Mouse (Mus musculus) mammary gland, adult 2 months (tissue): ENCODE results near the gene Ezh1. TPM values are rescaled to one million over a fixed set of nuclear protein-coding genes. Genes with fewer than 3 reads are reported as not detected.

Experiments used
- polyA plus RNA-seq: library from polyadenylated mRNA; depleted of rRNA; stranded (reverse); fragments of >200 nt; gene quantifications from 2 replicates; pipeline ENCODE4 v1.2.3, GENCODE M21; 2012; ENCODE audit warnings: low replicate concordance; rRNA removed

Ezh1 gene
- polyA plus RNA-seq = 34.7 and 54.3 TPM in 2 replicates

GRCm38 (mm10) chr11:101226065-101226701 is at the start of gene Ezh1:
TSS of gene Ezh1 (minus strand) at chr11:101226463.

DNA sequence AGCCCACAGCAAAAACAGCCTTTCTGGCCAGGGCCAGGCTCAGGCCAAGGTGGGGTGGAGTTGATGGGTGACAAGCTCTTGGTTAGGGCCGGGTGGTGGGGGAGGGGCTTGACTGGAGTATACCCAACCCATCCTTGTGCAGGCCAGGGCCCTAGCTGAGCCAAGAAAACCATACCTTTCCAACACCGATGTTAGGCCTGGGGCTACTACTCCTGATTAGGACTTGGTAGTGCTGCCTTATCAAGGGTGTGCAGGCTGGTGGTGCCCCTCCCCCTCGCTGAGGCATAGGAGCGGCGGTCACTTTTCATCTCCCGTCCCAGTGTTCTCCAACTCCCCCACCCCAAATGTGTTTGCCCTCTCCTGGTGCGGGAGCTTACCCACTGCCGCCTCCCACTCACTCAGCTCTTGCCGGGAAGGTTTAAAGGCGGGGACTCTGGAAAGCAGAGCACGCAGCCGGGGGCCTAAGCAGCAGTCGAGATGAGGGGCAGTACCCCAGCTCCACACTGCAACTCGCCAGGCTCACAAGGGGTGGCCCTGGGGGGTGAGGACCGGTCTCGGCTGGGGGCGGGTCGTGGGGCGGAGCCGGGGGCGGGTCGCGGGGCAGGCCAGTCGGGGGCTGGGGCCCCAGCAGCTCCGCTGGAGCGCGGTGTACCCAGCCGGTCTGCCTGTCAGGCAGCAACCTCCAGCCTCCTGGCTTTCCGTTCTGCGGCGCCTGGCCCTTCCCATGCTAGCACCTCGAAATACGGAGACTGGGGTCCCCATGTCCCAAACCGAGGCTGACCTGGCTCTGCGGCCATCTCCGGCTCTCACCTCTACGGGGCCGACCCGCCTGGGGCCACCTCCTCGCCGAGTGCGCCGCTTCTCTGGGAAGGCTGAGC is 33.9 kb upstream of the Ezh1 start, which contains the start of gene Wnk4:
Wnk4 (plus strand) TSS at position 620 of the 878 bp plus-strand sequence.

DNA sequence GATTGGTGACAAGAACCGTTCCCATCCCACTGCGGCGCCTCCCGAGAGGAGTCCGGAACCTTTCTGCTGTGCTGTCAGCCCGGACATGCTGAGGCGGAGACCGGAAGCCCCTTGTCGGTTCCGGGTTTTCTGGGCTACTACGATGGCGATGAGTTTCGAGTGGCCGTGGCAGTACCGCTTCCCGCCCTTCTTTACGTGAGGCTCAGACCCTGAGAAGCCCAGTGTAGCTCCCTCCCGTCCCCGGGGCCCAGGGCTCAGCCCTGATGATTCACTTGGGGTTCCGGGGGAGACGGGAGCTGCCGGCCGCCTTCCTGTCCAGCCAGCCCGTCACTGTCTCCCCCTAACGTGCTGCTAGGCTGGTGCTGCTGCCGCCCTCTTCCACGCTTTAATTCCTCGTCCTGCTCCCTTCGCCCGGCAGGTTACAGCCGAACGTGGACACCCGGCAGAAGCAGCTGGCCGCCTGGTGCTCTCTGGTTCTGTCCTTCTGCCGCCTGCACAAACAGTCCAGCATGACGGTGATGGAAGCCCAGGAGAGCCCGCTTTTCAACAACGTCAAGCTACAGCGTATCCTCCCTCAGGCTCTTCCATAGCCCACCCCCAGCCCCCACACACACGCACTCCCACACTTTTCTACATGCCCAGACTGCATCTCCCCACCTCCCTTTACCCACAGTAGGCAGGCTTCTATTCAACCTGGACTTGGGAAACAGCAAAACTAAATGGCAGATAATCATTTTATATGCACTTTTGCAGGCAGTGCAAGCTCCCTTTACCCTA is 27.5 kb upstream of the Ezh1 start, which contains the start of gene Vps25:
Vps25 (plus strand) TSS at position 95 of the 777 bp plus-strand sequence.

DNA sequence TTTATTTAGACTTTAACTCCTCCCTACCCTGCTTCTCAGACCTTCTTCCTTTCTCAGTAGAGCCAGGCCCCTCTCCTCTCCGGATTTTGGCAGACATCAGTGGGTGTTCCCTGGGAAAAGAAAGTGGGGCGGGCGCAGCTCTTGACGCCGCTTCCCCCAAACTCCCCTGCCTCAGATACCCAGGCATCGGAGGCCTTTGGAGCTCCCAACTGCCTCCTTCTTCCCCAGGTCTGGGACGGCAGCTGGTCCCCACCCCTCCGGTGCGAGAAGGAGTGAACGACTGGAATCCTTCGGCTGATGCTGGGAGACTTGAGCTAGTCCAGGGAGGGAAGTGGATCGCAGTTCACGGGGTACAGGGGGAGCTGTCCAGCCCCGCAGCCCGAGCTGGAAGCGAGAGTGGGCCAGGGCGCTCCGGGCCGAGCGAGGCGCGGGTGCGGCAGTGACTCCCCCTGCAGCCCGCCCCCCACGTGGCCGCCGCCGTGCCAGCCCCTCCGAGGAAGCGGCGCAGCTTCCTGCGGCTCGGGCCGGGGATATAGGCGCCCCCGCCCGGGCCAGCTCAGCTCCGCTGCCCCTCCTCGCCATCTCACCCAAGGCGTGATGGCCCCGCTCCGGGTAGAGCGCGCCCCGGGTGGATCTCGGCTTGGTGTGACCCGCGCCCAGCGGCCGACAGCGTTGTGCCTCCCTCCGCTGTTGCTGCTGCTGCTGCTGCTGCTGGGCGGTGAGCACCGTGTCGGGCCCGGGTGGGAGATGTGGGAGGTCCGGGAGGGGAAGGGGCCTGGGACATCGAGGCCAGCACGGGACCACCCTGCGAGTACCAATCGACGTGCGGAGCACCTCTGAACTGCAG is 19.8 kb upstream of the Ezh1 start, which contains the start of gene Ramp2:
Ramp2 (plus strand) TSS at position 174 of the 847 bp plus-strand sequence.

DNA sequence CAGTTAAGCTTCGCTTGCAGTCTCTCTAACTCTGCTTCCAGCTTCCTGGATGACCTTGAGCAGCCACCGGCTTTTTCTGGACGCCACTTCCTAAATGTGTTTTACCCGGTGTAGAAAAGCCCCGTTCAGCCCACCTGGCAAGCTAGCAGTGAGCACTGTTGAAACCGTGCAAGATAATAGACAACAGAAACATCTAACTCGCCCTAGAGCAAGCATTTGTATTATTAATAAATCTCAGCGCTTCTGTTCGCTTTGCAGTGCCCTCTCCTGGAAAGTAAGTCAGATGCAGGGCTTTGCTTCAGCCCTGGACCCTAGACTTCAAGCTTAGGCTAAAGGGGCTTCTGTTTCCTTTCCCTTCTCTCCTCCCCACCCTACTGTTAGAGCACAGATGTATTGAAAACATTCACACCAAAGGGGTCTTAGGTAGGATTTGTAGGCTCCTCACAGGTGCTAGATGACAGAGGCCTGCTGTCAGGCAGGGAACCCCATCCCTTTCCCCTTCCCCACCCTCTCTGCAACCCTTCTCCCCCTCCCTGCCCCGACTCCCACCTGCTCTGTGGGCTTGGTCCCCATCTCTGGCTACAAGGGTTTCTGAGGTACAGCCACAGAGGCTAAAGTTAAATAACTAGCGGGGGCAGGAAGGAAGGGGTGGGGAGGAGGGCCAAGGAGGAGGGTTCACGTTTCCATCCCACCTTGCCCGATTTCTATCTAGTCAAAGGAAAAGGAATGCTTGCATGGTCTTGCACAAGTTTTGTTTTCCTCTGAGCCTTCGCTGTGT is 51.2 kb downstream of the Ezh1 start, which contains the start of gene Ccr10:
Ccr10 (minus strand) TSS at position 593 of the 778 bp plus-strand sequence.

GRCm38 (mm10) chr11:101170811-101171610 is 55.3 kb downstream of the Ezh1 start, which contains the start of gene Plekhh3:
TSS of gene Plekhh3 (minus strand) at chr11:101171351.

DNA sequence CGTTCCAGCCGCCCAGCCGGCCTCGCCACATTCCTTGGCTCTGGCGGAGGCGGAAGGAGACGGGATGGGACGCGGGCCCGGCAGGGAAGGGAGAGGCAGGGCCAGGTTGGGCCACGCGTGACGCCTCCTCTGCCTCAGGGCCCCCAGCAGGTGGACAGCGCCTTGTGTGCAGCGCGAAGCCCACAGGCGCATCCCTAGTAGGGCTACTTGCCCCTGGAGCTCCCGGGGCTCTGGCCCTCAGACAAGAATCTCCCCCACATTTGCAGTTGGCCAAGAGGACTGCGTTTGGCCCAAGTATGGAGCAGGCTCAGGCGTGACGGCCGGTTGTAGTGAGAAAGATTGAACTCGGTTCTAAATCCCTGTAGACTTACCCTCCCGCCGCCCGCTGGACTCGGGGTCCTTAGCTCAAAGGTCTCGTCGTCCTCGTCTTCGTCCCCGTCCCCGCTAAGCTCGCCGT is 55.9 kb downstream of the Ezh1 start, which contains the start of gene Cntnap1:
Cntnap1 (plus strand) TSS at position 170 of the 457 bp plus-strand sequence.

DNA sequence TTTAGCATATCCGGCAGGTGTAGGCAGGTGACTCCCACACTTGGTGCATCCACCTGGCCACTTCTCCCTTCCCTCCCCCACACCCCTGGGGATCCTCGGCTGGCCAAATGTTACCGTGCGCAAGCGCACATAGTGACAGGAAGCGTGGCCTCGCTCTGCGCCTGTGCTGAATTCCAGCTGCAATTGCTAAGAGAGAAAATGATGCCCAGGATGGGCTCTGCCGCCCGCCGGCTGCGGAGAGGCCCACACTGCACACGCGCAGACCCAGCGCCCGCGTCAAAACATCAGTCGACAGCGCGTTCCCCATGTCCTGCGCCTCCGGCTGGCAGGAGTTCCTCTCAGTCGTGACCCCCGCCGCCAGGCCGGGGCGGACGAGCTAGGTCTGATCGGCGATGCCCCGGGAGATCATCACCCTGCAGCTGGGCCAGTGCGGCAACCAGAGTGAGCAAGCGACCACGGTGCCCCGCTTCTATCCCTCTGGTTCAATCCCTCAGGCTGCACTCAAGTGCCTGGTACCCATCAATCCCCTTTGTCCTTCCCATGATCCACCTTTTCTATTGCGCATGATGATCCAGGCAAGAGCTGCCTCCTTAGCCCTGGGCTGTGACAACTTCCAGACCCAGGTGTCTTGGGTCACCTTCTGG is 70.4 kb downstream of the Ezh1 start, which contains the start of gene Tubg2:
Tubg2 (plus strand) TSS at position 180 of the 644 bp plus-strand sequence.

Other genes with a start within 250 kb of the Ezh1 start
- 68.6 and 77.8 TPM in 2 replicates for gene Atp6v0a1, start 217.0 kb downstream of the Ezh1 start, polyA plus RNA-seq
- gene Naglu, start 156.5 kb downstream of the Ezh1 start, polyA plus RNA-seq = 43.2 and 45.4 TPM in 2 replicates
- 0.24 and 0.94 TPM in 2 replicates for gene Hsd17b1, start 148.1 kb downstream of the Ezh1 start, polyA plus RNA-seq
- 92.0 and 118 TPM in 2 replicates for gene Coasy, start 143.9 kb downstream of the Ezh1 start, polyA plus RNA-seq
- 50.5 and 97.1 TPM in 2 replicates for gene Mlx, start 139.2 kb downstream of the Ezh1 start, polyA plus RNA-seq
- 0.43 and 0.62 TPM in 2 replicates for gene Psmc3ip, start 131.0 kb downstream of the Ezh1 start, polyA plus RNA-seq
- 81.8 and 115 TPM in 2 replicates for gene Retreg3, start 106.6 kb downstream of the Ezh1 start, polyA plus RNA-seq
- 8.4 and 17.4 TPM in 2 replicates for gene Tubg1, start 106.5 kb downstream of the Ezh1 start, polyA plus RNA-seq
- gene Tubg2, start 70.6 kb downstream of the Ezh1 start, polyA plus RNA-seq = 4.1 and 4.5 TPM in 2 replicates
- gene Cntnap1, start 55.9 kb downstream of the Ezh1 start, polyA plus RNA-seq = 12.3 and 13.5 TPM in 2 replicates
- 51.3 and 92.6 TPM in 2 replicates for gene Plekhh3, start 55.1 kb downstream of the Ezh1 start, polyA plus RNA-seq
- gene Ccr10, start 51.0 kb downstream of the Ezh1 start, polyA plus RNA-seq = 2.9 and 6.8 TPM in 2 replicates
- 138 and 195 TPM in 2 replicates for gene Ramp2, start 19.6 kb upstream of the Ezh1 start, polyA plus RNA-seq
- gene Vps25, start 27.2 kb upstream of the Ezh1 start, polyA plus RNA-seq = 89.8 and 96.1 TPM in 2 replicates
- gene Wnk4, start 34.1 kb upstream of the Ezh1 start, polyA plus RNA-seq = 1.9 and 2.4 TPM in 2 replicates
- gene Cntd1, start 52.5 kb upstream of the Ezh1 start, polyA plus RNA-seq = 0.05 and 0.17 TPM in 2 replicates
- gene Coa3, start 52.7 kb upstream of the Ezh1 start, polyA plus RNA-seq = 190 and 296 TPM in 2 replicates
- 53.9 and 131 TPM in 2 replicates for gene Becn1, start 75.8 kb upstream of the Ezh1 start, polyA plus RNA-seq
- 44.3 and 89.4 TPM in 2 replicates for gene Psme3, start 89.8 kb upstream of the Ezh1 start, polyA plus RNA-seq
- gene Aoc2, start 98.6 kb upstream of the Ezh1 start, polyA plus RNA-seq = 6.3 and 7.4 TPM in 2 replicates
- gene Aoc3, start 104.1 kb upstream of the Ezh1 start, polyA plus RNA-seq = 268 and 327 TPM in 2 replicates
- gene G6pc, start 141.1 kb upstream of the Ezh1 start, polyA plus RNA-seq = 0.06 and 0.60 TPM in 2 replicates
- 22.4 and 22.6 TPM in 2 replicates for gene Aarsd1, start 191.2 kb upstream of the Ezh1 start, polyA plus RNA-seq
- gene Gm27029, start 198.3 kb upstream of the Ezh1 start, polyA plus RNA-seq = 0.46 TPM in 1 of 2 replicates, not detected in the other
- 24.9 and 25.1 TPM in 2 replicates for gene Rundc1, start 198.6 kb upstream of the Ezh1 start, polyA plus RNA-seq
- gene Ptges3l, start 198.9 kb upstream of the Ezh1 start, polyA plus RNA-seq = 3.4 and 15.5 TPM in 2 replicates
- 285 and 417 TPM in 2 replicates for gene Rpl27, start 215.8 kb upstream of the Ezh1 start, polyA plus RNA-seq
- gene Ifi35, start 221.9 kb upstream of the Ezh1 start, polyA plus RNA-seq = 48.5 and 57.7 TPM in 2 replicates
- 9.3 and 10.1 TPM in 2 replicates for gene Rnd2, start 238.5 kb upstream of the Ezh1 start, polyA plus RNA-seq
- gene Vat1, start 239.8 kb upstream of the Ezh1 start, polyA plus RNA-seq = 137 and 204 TPM in 2 replicates